Mouse (Mus musculus): ENCODE results near the gene Btbd2. TPM values are rescaled to one million over a fixed set of nuclear protein-coding genes. Genes with fewer than 3 reads are reported as not detected.

Btbd2 gene
- polyA plus RNA-seq, 1 experiment, result 18.9 TPM

GRCm38 (mm10) chr10:80678601-80679377 is 21.9 kb upstream of the Btbd2 start:
- no peaks in the 10 kb centered on the region for H3K27me3 ChIP-seq (ENCODE audit: control insufficient read depth, insufficient read depth, low read length)
- H3K4me3 ChIP-seq (ENCODE audit: control insufficient read depth, low read depth, low read length), result no peak overlapping the region
- TF ChIP-seq POLR2A (IDR thresholded peaks at IDR 0.05; ENCODE audit: control insufficient read depth, low read depth, low read length) (no peak), CTCF (IDR thresholded peaks at IDR 0.05; ENCODE audit: control insufficient read depth, insufficient read depth, insufficient replicate concordance, low read depth, low read length) (no peak)
- H3K4me1 ChIP-seq (ENCODE audit: control insufficient read depth, insufficient read depth, low read length), result peaks cover 31% of the 10 kb centered on the region
- H3K36me3 ChIP-seq (ENCODE audit: control insufficient read depth, insufficient read depth, low read length), result no peaks in the 10 kb centered on the region; the same call in 1 of the 2 replicates
- peak overlapping the region; percentile 100 for H3K27ac ChIP-seq (ENCODE audit: control insufficient read depth, insufficient read depth, low read depth, low read length)

DNA sequence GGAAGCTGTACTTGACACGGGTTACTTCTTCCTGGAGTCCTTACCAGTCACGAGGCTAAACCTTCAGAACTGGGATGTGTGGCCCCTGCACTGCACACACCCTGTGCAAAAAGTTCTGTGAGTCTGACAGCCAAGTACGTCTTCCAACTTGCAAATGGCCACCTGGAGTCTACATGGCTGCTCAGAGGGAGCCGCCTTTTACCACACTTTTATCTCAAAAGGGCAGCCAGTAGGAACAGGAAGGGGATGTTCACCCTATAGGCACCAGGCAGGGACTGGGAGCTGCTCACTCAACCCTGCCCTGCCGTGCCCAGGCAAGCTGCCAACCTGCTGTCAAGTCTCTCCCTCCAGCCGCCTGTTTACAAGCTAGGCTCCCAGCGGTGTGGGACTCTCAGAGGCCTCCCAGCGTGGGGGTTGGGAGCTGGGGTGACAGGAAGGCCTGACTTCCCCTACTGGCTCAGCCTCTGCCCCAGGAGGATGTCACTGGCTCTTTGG is 21.1 kb upstream of the Btbd2 start, which contains the start of gene Mknk2:
Gene Mknk2 (minus strand): TSS at position 171 of the 495 bp plus-strand sequence.
- Histone ChIP-seq H3K4me1 (ENCODE audit: control insufficient read depth, insufficient read depth, low read length) (peaks cover 31% of the 10 kb centered on the region), H3K27ac (ENCODE audit: control insufficient read depth, insufficient read depth, low read depth, low read length) (peak within 1 kb of the TSS; percentile 100), H3K27me3 (ENCODE audit: control insufficient read depth, insufficient read depth, low read length) (no peaks in the 10 kb centered on the region), H3K4me3 (ENCODE audit: control insufficient read depth, low read depth, low read length) (peak within 1 kb of the TSS; percentile 97), H3K36me3 (ENCODE audit: control insufficient read depth, insufficient read depth, low read length) (no peaks in the 10 kb centered on the region; the same call in 1 of the 2 replicates)
- TF ChIP-seq CTCF (IDR thresholded peaks at IDR 0.05; ENCODE audit: control insufficient read depth, insufficient read depth, insufficient replicate concordance, low read depth, low read length), result no peak
- peak; percentile 43; the same call in 1 of the 2 replicates for TF ChIP-seq POLR2A (IDR thresholded peaks at IDR 0.05; ENCODE audit: control insufficient read depth, low read depth, low read length)

DNA sequence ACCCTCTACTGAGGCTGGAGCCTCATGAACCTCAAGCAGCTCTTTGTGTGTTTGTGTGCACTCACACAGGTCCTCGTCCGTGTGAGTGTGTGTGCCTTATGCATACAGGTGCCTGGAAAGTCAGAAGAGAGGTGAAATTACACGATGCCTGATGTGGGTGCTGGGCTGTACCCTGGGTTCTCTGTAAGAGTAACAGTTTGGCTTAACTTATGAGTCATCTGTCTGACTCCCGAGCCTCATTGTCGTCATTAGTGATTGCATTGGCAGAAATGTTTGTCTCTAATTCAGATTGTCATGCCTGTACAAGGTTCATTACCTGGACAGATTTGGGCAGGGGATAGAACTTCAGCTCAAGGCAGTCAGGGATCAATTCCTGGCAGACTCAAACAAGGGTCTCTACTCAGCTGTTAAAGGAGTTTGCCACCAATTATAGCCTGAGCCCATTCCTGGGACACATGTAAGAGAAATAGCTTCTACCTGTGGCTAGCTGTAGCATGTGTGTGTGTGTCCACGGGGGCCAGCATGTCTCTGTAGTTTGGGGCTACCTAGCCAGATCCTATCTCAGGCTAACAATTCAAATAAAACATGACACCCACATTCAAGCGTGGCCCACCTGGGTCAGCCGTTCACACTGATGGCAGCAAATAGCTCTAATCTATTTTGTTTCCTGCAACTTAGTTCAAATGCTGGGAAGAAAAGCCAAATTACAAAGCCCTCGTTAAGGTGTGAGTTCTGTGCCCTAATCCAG is 20.4 kb upstream of the Btbd2 start:
- Histone ChIP-seq H3K27ac (ENCODE audit: control insufficient read depth, insufficient read depth, low read depth, low read length) (peak overlapping the region; percentile 100), H3K4me3 (ENCODE audit: control insufficient read depth, low read depth, low read length) (peak overlapping the region; percentile 97), H3K36me3 (ENCODE audit: control insufficient read depth, insufficient read depth, low read length) (no peaks in the 10 kb centered on the region; the same call in 1 of the 2 replicates), H3K4me1 (ENCODE audit: control insufficient read depth, insufficient read depth, low read length) (peaks cover 31% of the 10 kb centered on the region), H3K27me3 (ENCODE audit: control insufficient read depth, insufficient read depth, low read length) (no peaks in the 10 kb centered on the region)
- TF ChIP-seq CTCF (IDR thresholded peaks at IDR 0.05; ENCODE audit: control insufficient read depth, insufficient read depth, insufficient replicate concordance, low read depth, low read length) (no peak), POLR2A (IDR thresholded peaks at IDR 0.05; ENCODE audit: control insufficient read depth, low read depth, low read length) (no peak)

- TF ChIP-seq CTCF (IDR thresholded peaks at IDR 0.05; ENCODE audit: control insufficient read depth, insufficient read depth, insufficient replicate concordance, low read depth, low read length), result peak; percentile 5; the same call in 1 of the 2 replicates
- peak; percentile 100 for TF ChIP-seq POLR2A (IDR thresholded peaks at IDR 0.05; ENCODE audit: control insufficient read depth, low read depth, low read length)
- Histone ChIP-seq H3K27me3 (ENCODE audit: control insufficient read depth, insufficient read depth, low read length) (no peaks in the 10 kb centered on the region), H3K4me1 (ENCODE audit: control insufficient read depth, insufficient read depth, low read length) (peaks cover 31% of the 10 kb centered on the region), H3K27ac (ENCODE audit: control insufficient read depth, insufficient read depth, low read depth, low read length) (peak overlapping the region; percentile 100), H3K36me3 (ENCODE audit: control insufficient read depth, insufficient read depth, low read length) (no peaks in the 10 kb centered on the region; the same call in none of the 2 replicates), H3K4me3 (ENCODE audit: control insufficient read depth, low read depth, low read length) (peak overlapping the region; percentile 97)
Measured at GRCm38 (mm10) chr10:80676198-80676928, 19.5 kb upstream of the Btbd2 start.

DNA sequence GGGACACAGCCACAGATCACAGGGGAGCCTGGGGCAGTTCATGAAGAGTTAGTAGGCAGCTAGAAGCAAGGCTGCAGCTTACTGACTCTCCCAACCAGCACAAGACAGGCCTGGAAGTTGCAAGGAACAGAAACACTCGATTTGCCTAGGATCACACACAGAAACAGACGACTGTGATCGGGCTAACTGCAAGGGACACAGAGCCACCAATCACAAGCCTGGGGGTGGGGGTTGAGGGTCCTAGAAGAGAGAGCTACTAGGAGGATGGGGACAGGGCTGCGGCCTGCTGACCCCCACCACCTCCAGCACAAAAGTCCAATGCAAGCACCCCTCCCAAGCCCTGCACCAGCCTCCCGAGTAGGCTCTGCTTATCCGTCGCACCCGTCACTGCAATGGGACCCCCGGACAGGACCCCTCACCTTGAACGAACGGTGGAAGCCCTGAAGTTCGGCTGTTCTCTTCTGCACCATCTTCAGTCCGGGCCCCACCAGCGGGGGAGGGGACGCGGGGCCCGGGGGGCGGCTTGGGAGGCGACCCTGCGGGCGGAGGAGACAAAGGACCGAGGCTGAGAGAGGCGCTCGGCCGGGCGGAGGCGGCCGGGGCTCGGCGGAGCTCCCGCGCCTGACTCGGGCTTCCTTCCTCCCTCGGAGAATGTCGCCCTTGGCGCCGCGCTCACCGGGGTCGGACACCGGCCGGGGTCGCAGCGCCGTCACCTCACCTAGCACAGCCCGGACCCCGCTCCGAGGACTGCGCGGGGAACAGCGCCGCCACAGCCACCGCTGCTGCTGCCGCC is 18.7 kb upstream of the Btbd2 start:
- Histone ChIP-seq H3K27ac (ENCODE audit: control insufficient read depth, insufficient read depth, low read depth, low read length) (peak overlapping the region; percentile 67), H3K36me3 (ENCODE audit: control insufficient read depth, insufficient read depth, low read length) (no peaks in the 10 kb centered on the region; the same call in none of the 2 replicates), H3K4me3 (ENCODE audit: control insufficient read depth, low read depth, low read length) (peak overlapping the region; percentile 97), H3K27me3 (ENCODE audit: control insufficient read depth, insufficient read depth, low read length) (no peaks in the 10 kb centered on the region), H3K4me1 (ENCODE audit: control insufficient read depth, insufficient read depth, low read length) (peaks cover 31% of the 10 kb centered on the region)
- TF ChIP-seq CTCF (IDR thresholded peaks at IDR 0.05; ENCODE audit: control insufficient read depth, insufficient read depth, insufficient replicate concordance, low read depth, low read length) (no peak), POLR2A (IDR thresholded peaks at IDR 0.05; ENCODE audit: control insufficient read depth, low read depth, low read length) (no peak)

DNA sequence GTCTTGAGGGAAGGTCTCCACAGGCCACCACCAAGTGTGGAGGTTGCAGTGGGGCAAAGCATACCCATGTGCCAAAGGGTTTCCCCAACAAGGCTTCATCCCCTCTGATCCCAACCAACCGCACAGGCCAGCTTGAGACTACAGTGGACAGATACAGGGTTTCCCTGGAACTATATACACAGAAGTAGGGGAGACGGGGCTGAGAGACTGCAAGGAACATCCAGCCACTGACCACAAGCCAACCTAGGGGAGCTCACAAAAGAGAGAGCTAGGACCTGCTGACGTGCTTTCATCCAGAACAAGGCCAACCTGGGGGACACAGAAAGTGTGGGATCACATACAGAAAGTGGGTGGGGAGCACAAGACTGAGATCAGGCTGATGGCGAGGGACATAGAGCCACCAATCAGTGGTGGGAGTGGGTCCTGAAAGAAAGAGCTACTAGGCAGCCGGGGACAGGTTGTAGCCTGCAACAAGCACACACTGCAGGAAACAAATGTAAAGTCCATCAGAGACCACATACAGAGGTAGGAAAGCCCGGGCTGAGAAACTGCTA is 18.1 kb upstream of the Btbd2 start:
- H3K27ac ChIP-seq (ENCODE audit: control insufficient read depth, insufficient read depth, low read depth, low read length), result no peak overlapping the region; the same call in 1 of the 2 replicates
- no peaks in the 10 kb centered on the region for H3K27me3 ChIP-seq (ENCODE audit: control insufficient read depth, insufficient read depth, low read length)
- peak overlapping the region; percentile 97 for H3K4me3 ChIP-seq (ENCODE audit: control insufficient read depth, low read depth, low read length)
- peaks cover 31% of the 10 kb centered on the region for H3K4me1 ChIP-seq (ENCODE audit: control insufficient read depth, insufficient read depth, low read length)
- no peak for TF ChIP-seq POLR2A (IDR thresholded peaks at IDR 0.05; ENCODE audit: control insufficient read depth, low read depth, low read length)
- TF ChIP-seq CTCF (IDR thresholded peaks at IDR 0.05; ENCODE audit: control insufficient read depth, insufficient read depth, insufficient replicate concordance, low read depth, low read length), result no peak
- H3K36me3 ChIP-seq (ENCODE audit: control insufficient read depth, insufficient read depth, low read length), result no peaks in the 10 kb centered on the region; the same call in none of the 2 replicates

Measured in testis, adult 2 months (tissue).